Mouse (Mus musculus) layer of hippocampus, postnatal 10 days (tissue): ENCODE measurements around the gene Sez6l2. TPM values are rescaled to one million over a fixed set of nuclear protein-coding genes. Genes with fewer than 3 reads are reported as not detected.
"Not testable (repeated sequence)": the region's sequence is repeated elsewhere in the genome, so short reads cannot be mapped to it uniquely, and the experiment has no call there.

ENCODE experiments used
- DNase-seq, 2 experiments: peaks; one replicate each; pipeline ENCODE4 v3.0.0; 2021; ENCODE audit warnings: low spot score in 2 of 2
- long read RNA-seq: library from polyadenylated mRNA; stranded (forward); transcript quantifications from one replicate; pipeline ENCODE4 v2.0.0, GENCODE M21; 2023
- total RNA-seq, 2 experiments: library from RNA; stranded (reverse); gene quantifications; 2 replicates each; pipeline ENCODE4 v1.2.3; 2021

Sez6l2 gene
- total RNA-seq, result 100 to 1,000 TPM; 273 to 305 TPM
- long read RNA-seq, transcript Sez6l2-202 (18 exons, 3,595 nt), result major isoform, 16 of 85 reads
- long read RNA-seq, transcript Sez6l2-203 (17 exons, 3,732 nt), result minor isoform, 10 of 85 reads
- long read RNA-seq, partial matches to known transcripts, result 49 of 85 reads
- long read RNA-seq, other reads (novel, unspliced or antisense), result 9 of 85 reads

DNA sequence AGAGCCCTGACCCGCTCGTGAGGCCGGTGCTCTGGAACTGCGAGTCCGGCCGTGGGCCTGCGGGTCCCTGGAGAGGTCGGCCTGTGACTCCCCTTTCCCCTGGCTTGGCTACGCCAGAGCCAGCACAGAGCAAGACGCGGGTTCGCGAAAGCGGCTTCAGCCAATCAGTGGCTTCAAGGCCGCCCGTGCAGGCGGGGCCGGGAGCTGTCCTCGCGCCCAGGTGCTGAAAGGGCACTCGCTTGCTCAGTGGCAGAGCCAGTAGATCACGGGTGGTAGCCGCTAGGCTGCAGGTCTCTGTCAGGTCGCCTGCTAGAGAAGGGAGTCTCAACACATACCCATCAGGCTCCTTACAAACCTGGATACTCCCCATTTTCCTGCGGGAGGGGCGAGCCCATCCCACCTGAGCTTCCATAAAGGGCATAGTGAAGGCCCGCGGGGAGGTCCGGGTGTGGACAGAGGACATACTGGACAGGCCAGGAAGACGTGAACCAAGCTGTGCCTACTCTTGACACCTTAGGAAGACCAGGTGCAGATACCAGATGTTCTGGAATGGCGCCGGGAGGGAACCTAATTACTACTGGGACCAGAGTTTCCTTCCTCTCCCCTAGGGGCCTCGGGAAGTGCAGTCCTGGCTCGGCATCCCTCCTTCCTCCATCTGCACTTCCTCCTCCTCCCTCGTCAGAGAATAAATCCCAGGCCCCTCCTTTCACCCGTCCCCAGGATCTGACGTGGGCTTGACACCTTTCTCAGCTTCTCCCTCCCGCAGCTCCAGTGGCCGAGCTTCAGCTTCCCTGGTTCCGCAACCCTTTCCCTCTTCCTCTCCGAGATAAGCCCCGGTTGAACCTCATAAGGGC, at the start of gene Sez6l2:
Sez6l2 (plus strand) TSS at position 771 of the 854 bp plus-strand sequence.
- peak; percentile 84 to 87 for DNase-seq

DNA sequence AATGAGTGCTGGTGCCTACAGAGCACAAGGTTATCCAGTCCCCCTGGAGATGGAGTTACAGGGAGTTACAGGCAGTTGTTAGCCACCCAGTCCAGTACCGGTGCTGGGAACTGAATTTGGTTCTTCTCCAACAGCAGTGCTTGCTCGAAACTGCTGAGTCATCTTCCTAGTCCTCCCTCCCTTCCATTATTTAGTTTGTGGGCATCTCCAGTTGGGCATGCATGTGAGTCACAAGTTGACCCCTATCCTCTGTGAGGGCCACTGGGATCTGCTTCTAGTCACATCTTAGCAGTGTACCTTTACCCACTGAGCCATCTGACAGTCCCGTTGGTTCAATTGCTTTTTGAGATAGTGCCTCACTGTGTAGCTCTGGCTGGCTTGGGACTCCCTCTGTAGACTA, 44.8 kb upstream of the Sez6l2 start:
- no peak for DNase-seq

DNA sequence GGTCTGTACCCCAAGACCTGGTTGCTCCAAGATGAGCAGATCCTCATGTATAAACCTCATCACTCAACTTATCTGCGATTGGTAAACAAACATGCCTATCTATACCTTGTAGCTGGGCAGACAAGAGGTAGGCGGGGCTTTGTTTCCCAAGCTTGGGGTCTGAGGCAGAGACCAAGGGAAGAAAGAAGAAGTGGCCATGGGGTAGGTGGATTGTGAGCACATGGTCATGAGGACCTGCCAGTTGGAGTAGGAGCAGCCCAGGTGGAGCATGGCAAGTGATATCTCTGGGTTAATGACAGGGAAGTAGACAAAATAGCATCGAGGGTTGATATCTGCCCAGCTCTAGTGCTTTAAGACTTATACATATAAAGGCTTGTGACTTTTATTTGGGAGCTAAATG, 35.5 kb upstream of the Sez6l2 start:
- no peak for DNase-seq

GRCm38 (mm10) chr7:126918356-126918755, 32.0 kb upstream of the Sez6l2 start:
- not testable (repeated sequence) for DNase-seq

DNA sequence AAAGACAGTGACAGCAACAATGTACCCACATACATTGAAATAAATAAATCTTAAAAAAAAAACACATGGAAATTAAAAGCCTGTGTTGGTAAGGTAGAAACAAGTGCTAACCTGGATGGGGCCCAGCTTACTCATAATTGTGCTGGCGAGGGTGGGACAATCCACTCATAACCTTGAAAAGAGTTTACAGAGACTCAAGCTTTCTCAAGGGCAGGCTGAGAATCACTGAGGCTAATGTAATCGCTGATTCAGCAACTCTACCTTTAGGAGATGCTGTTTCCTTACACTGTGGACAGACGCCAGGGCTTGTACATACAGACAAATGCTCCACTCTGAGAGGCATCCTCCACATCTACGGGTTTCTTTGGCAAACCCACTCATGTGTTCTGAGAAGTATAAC, 30.4 kb upstream of the Sez6l2 start:
- DNase-seq, result no peak

DNA sequence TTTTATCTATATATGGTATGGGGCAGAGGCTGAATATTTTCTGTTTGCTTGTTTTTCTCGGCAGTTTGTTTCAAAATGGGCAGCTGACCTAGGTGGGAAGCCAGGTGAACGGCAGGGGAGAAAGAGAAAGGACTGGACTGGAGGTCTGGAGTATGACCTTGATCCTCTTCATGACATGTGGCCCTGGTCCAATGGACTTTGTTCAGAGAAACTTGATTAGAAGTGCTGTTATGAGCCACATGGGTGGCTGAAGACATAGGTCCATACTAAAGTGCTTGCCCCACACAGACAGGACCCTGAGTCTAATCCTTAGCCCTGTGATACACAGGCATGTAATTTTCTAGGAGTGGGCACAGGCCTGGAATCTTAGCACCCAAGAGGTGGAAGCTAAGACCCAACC, 28.8 kb upstream of the Sez6l2 start:
- DNase-seq, result no peak

DNA sequence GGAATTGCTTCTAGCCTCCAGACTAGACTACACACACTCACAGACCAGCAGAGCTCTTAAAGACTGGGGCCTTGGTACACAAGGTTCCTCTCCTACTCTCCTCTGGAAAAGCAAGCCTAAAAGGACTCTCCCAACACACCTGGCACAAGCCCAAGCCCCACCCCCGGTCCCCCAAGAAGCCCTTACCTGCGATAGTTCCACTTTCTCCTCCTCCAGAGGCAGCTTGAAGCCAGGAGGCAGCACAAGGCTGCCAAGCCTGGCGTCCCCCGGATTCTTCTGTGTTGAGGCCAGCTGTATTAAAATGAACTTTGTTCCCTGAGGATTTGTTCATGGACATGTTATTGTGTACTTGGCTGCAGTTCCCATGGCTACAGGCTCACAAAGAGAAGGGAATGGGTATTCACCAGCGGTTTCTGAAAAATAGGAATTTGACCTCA, 27.7 kb upstream of the Sez6l2 start, which contains the start of gene Tmem219:
Tmem219 (minus strand) TSS at position 294 of the 437 bp plus-strand sequence.
- DNase-seq, result peak; percentile 26 to 33

DNA sequence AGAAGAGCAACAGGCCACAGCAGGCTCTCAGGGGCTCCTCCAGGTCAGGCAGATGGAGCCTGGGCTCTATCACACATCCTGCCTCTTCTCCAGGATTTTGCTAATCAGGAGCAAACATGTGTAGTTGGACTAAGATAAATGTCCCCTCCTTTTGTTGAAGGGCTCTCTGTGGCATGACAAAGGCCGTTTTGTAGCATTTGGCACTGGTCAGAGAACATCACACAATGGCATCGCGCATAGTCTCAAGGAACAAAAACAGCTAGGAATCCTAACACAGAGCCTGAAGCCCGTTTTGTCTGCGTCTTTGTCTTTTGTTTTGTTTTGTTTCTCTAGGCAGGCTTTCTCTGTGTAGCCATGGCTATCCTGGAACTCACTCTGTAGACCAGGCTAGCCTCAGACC, 26.4 kb upstream of the Sez6l2 start:
- no peak for DNase-seq

GRCm38 (mm10) chr7:126926299-126926698, 24.1 kb upstream of the Sez6l2 start:
- DNase-seq, result no peak

- DNase-seq, result peak; percentile 88 to 94
Observed at GRCm38 (mm10) chr7:126928384-126929037, 21.9 kb upstream of the Sez6l2 start, which contains the start of gene Kctd13. Kctd13 (plus strand) TSS chr7:126928879.

DNA sequence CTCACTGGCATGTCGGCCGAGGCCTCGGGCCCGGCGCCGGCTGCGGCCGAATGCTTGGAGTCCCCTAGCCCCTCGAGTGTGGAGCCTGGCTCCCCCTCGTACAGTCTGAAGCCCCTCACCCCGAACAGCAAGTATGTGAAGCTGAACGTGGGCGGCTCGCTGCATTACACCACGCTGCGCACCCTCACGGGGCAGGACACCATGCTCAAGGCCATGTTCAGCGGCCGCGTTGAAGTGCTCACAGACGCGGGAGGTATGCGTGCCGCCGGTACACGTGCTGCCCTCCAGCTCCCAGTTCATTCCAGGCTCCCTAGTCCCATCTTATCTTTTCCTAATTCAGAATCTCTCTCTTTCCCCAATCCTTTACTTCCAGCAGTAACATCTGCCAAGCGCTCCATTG, 21.3 kb upstream of the Sez6l2 start:
- no peak for DNase-seq

DNA sequence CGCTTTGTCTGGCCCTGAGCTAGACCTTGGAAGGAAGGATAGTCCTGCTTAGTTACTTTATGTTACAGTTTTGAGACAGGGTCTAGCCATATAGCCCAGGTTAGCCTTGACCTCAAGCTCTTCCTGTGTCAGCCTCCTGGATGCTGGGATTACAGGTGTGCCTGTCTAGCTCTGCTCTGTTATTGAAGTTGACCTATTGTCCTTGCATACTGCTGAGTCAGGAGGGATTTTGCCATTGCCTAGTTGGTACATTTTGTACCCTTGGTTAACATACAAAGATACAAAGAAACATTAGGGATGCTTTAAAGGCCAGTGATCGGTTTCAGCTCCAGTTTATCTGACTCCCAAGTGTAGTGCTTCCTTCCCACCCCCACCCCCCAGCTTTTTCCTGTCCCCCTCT, 17.7 kb upstream of the Sez6l2 start:
- no peak for DNase-seq

GRCm38 (mm10) chr7:126941171-126941570, 9.2 kb upstream of the Sez6l2 start:
- DNase-seq, result no peak

DNA sequence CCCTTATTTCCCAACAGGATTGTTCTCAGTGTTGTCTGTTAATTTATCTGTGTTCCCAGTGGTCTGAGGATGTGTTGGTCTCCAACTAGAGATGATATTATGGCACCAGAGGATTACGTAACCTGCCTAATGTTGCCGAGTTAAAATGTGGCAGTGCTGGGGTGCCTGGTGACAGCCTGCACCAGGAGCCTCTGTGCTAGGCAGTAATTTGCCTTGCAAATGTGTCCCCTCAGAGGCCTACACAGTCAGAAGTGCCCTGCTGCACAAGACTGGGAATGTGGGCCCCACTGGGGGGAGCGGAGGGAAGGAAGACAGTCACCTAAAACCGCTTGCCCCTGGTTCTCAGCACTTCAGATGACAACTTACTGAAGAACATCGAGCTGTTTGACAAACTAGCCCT, 8.6 kb upstream of the Sez6l2 start:
- DNase-seq, result no peak

DNA sequence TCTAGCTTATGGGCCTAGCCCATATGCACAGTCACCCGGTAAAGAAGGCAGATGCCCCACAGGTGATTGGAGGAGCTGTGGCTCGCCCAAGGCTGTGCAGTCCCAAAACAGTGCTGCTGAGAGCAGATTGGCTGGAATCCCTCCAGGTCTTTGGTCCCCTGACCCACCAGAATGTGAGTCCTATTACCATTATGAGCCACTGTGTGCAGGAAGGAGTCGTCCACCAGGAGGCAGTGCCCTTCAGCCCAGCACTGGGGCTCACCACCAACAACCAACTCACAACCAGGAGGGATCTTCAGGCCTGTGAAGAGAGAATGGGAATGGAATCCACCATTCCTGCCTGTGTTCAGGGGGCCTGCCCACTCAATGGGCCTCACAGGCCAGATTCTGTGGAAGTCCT, 3.8 kb upstream of the Sez6l2 start:
- peak; percentile 51 to 52 for DNase-seq

DNA sequence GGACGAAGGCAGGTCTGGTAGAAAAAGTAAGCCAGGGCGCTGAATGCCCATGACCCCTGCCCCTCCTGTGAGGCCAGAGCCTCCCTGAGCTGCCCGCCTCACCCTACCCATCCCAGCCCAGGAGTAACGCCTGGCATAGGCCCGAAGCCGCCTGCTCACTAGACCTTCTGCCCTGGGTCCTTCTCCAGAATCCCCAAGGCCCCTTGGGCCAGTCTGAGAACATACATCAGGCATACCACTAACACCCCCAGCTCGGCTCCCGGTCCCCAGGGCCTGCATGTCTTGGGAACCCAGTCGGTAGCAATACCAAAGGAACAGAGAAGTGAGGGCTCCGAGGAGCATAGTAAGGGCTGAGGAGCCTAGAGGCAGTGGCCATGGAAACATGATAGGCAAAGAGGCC, 1.7 kb upstream of the Sez6l2 start:
- no peak for DNase-seq

DNA sequence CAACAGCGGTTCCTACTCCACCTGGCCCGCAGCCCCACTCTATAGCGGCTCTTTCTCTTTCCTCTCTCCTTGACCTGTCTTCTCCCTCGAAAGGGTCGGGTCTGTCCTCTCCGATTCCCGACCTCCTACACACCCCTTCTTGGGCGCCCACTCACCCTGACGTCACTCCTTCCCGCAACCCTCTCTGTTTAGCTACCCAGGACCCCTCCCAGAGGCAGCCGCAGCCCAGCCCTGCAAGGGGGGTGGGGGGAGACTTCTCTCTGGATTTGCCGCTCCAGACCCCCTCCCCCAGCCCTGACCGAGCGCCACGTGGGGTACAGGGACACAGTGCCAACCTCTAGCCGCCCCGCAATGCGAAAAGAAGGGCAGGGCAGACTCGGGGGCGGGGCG, 965 bp upstream of the Sez6l2 start, which contains the start of gene Asphd1:
Asphd1 (minus strand) TSS at position 180 of the 390 bp plus-strand sequence.
- DNase-seq, result peak; percentile 61 to 76

GRCm38 (mm10) chr7:126950647-126951615, 568 bp downstream of the Sez6l2 start:
- DNase-seq, result peak in 1 of 2 experiments; percentile 32

DNA sequence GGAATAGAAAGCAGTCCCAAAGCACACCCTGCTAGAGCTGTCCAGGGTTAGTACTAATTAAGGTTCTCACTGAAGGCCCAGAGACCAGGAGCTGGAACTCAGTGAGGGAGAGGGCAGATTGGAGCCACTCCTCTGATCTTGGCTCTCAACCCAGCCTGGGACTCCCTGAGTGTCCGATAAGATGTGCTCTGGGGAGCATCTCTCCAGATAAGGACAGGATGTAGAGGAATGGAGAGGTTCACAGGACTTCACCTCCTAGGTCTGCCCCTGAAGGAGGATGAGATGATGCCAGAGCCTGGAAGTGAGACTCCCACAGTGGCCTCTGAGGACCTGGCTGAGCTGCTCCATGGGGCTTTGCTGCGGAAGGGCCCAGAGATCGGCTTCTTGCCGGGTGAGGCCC, 1.4 kb downstream of the Sez6l2 start:
- DNase-seq, result no peak

GRCm38 (mm10) chr7:126952646-126953045, 2.3 kb downstream of the Sez6l2 start:
- no peak for DNase-seq

DNA sequence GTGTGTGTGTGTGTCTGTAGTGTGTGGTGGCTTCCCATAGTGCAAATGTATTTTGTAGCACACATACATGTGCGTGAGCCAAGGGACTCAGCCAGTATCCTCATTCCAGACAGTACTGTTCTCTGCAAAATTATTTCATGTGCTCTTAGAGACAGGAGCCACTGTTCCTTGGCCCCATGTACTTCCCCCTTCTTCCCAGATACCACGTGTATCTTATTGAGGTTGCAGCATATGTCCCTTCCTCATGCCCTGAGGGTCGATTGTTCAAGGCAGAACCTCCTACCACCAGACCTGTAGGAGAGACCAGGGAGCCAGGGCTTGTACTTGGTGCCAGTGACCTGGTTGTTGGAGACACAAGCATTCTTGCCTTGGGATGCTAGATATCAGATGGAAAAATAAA, 4.8 kb downstream of the Sez6l2 start:
- DNase-seq, result no peak
